11 mouse cellular contexts compared by ENCODE assay signal in the genomic region with DNA sequence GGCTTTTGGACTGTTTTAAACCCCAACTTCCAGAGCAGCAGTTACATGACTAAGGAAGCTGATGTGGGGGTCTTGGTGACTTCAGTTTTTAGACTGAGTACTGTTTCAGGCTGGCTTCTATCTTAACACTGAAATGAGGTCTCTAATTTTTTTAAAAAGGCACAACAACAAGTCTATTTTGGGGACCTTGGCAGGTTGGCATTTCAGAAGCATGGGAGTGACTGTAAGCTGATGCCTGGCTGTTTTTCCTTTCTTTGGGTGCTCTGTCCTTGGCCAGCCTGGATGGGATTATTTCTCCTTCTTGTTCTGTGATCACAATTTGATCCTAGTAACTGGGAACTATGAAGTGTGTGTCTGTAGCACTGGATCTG.
A peak's percentile ranks its signal among the peaks of the same experiment; 100 is the strongest.
DNase-seq lines count a peak whose midpoint lies in the region; ATAC-seq lines count a peak whose summit lies in the region.
"Had no signal": no experiment of that assay in that cellular context is flagged by ENCODE, and none has a peak within 500 bp of the region (broad histone marks: within the 10 kb centered on the region; RNA-seq: fewer than 3 reads in every experiment).

No protein-coding gene starts in this region.

- peaks cover 90% of the 10 kb centered on the region for H3K36me3 ChIP-seq in megakaryocyte, embryonic 14.5 days (replicated peaks; ENCODE audit: low read length)
- H3K36me3 ChIP-seq in limb, embryonic 10.5 days = peaks cover 50% of the 10 kb centered on the region
- H3K36me3 ChIP-seq in stomach, embryonic 16.5 days (ENCODE audit: control insufficient read depth, insufficient read depth, low read length) = no peaks in the 10 kb centered on the region; the same call in 1 of the 2 replicates

- no peak overlapping the region for H3K4me2 ChIP-seq in stomach, embryonic 16.5 days (ENCODE audit: low read depth, low read length)
- H3K4me2 ChIP-seq: embryonic facial prominence, embryonic 15.5 days; limb, embryonic 13.5 days had no signal

- no peak overlapping the region for H3K27ac ChIP-seq in limb, embryonic 10.5 days
- H3K27ac ChIP-seq in stomach, embryonic 16.5 days (ENCODE audit: low read length) = peak overlapping the region; percentile 64
- H3K27ac ChIP-seq: limb, embryonic 13.5 days had no signal

- intact Hi-C loops in heart, postnatal 25 days (cut with DNase I) = loop anchor here (2.0 to 5.0 kb wide), 2 partner anchors 22 to 215 kb away; no protein-coding TSS in a partner anchor

- H3K27me3 ChIP-seq in megakaryocyte, embryonic 14.5 days (replicated peaks) = no peaks in the 10 kb centered on the region
- H3K27me3 ChIP-seq in limb, embryonic 10.5 days (ENCODE audit: low read depth, poor library complexity, severe bottlenecking) = no peaks in the 10 kb centered on the region
- no peaks in the 10 kb centered on the region for H3K27me3 ChIP-seq in stomach, embryonic 16.5 days (ENCODE audit: control insufficient read depth, insufficient read depth, low read length)
- H3K27me3 ChIP-seq: embryonic facial prominence, embryonic 15.5 days; limb, embryonic 13.5 days had no signal

- peak overlapping the region; percentile 89 for H3K4me3 ChIP-seq in megakaryocyte, embryonic 14.5 days (replicated peaks)
- peak overlapping the region; percentile 15; the same call in 1 of the 2 replicates for H3K4me3 ChIP-seq in limb, embryonic 10.5 days
- peak overlapping the region; percentile 9; the same call in 1 of the 2 replicates for H3K4me3 ChIP-seq in stomach, embryonic 16.5 days (replicated peaks; ENCODE audit: low read length)
- H3K4me3 ChIP-seq: embryonic facial prominence, embryonic 15.5 days; limb, embryonic 13.5 days had no signal

- DNase-seq in heart, adult 11 months = peak; percentile 86
- no peak for DNase-seq in heart, postnatal 25 days (ENCODE audit: low spot score)
- DNase-seq in limb, embryonic 10.5 days (ENCODE audit: low spot score) = no peak
- no peak for DNase-seq in embryo, embryonic 11 days
- DNase-seq in natural killer cell, adult 2 months (ENCODE audit: low spot score in 2 of 2) = no peak
- DNase-seq: cerebellum, adult 2 months had no signal

- ATAC-seq in megakaryocyte, adult 5-6 weeks (ENCODE audit: poor library complexity, severe bottlenecking) = no peak
- ATAC-seq in stomach, embryonic 16.5 days (ENCODE audit: insufficient read depth, low FRiP score) = no peak

- 0 out of 2 replicates have a peak overlapping the region, but pooled peaks have one; percentile 39 for H3K9ac ChIP-seq in stomach, embryonic 16.5 days (ENCODE audit: low read length)
- H3K9ac ChIP-seq: embryonic facial prominence, embryonic 15.5 days; limb, embryonic 13.5 days had no signal

- H3K9me3 ChIP-seq in megakaryocyte, embryonic 14.5 days = no peaks in the 10 kb centered on the region
- no peaks in the 10 kb centered on the region for H3K9me3 ChIP-seq in limb, embryonic 10.5 days (replicated peaks)
- H3K9me3 ChIP-seq in stomach, embryonic 16.5 days (replicated peaks; ENCODE audit: control insufficient read depth, low read length) = no peaks in the 10 kb centered on the region
- H3K9me3 ChIP-seq: embryonic facial prominence, embryonic 15.5 days; limb, embryonic 13.5 days had no signal

- peaks cover 80% of the 10 kb centered on the region for H3K4me1 ChIP-seq in megakaryocyte, embryonic 14.5 days
- H3K4me1 ChIP-seq in limb, embryonic 10.5 days = no peaks in the 10 kb centered on the region
- H3K4me1 ChIP-seq in stomach, embryonic 16.5 days (ENCODE audit: control insufficient read depth, insufficient read depth, low read length) = peaks cover 42% of the 10 kb centered on the region

Comparison
In these comparisons a context has a peak if more than half of its experiments do, and no peak if none do; other contexts are left out.
1. H3K4me3 ChIP-seq: peak in every context shown above with its lines; median percentile 89 in megakaryocyte, embryonic 14.5 days; 15 in limb, embryonic 10.5 days; 9 in stomach, embryonic 16.5 days.